Mouse (Mus musculus) cerebellum, postnatal 25 days (tissue): Measurements from ENCODE around the gene Ankrd22.
"Not testable (repeated sequence)": the region's sequence is repeated elsewhere in the genome, so short reads cannot be mapped to it uniquely, and the experiment has no call there.

Experiments
- DNase-seq, 2 experiments: peaks; one replicate each; pipeline ENCODE4 v3.0.0; 2021; ENCODE audit warnings: mixed read lengths in 2 of 2

The Ankrd22 gene

GRCm38 (mm10) chr19:34165891-34166290, at the start of gene Ankrd22:
Gene Ankrd22, minus strand, starts transcription at chr19:34166053.
- DNase-seq: no peak

- no peak for DNase-seq
Measured at GRCm38 (mm10) chr19:34214136-34214535, 48.3 kb upstream of the Ankrd22 start.

GRCm38 (mm10) chr19:34213251-34213645, 47.4 kb upstream of the Ankrd22 start:
- no peak for DNase-seq

- no peak for DNase-seq
Measured at GRCm38 (mm10) chr19:34212489-34213250, 46.8 kb upstream of the Ankrd22 start.

- no peak for DNase-seq
Measured at GRCm38 (mm10) chr19:34210841-34211240, 45.0 kb upstream of the Ankrd22 start.

- no peak for DNase-seq
Measured at GRCm38 (mm10) chr19:34209930-34210581, 44.2 kb upstream of the Ankrd22 start.

GRCm38 (mm10) chr19:34209031-34209430, 43.2 kb upstream of the Ankrd22 start:
- DNase-seq: no peak

GRCm38 (mm10) chr19:34206760-34207440, 41.0 kb upstream of the Ankrd22 start:
- no peak for DNase-seq

- not testable (repeated sequence) for DNase-seq
Measured at GRCm38 (mm10) chr19:34206128-34206527, 40.3 kb upstream of the Ankrd22 start.

GRCm38 (mm10) chr19:34202668-34203067, 36.8 kb upstream of the Ankrd22 start:
- no peak for DNase-seq

- DNase-seq: no peak
Measured at GRCm38 (mm10) chr19:34199488-34199887, 33.6 kb upstream of the Ankrd22 start.

GRCm38 (mm10) chr19:34198901-34199300, 33.0 kb upstream of the Ankrd22 start:
- DNase-seq: no peak

GRCm38 (mm10) chr19:34198066-34198465, 32.2 kb upstream of the Ankrd22 start:
- no peak for DNase-seq

- DNase-seq: no peak
Measured at GRCm38 (mm10) chr19:34195031-34195430, 29.2 kb upstream of the Ankrd22 start.

GRCm38 (mm10) chr19:34194132-34194745, 28.4 kb upstream of the Ankrd22 start:
- no peak for DNase-seq

- no peak for DNase-seq
Measured at GRCm38 (mm10) chr19:34193683-34194082, 27.8 kb upstream of the Ankrd22 start.

- peak in 1 of 2 experiments; percentile 32 for DNase-seq
Measured at GRCm38 (mm10) chr19:34193149-34193548, 27.3 kb upstream of the Ankrd22 start.

- DNase-seq: peak; percentile 78 to 80
Measured at GRCm38 (mm10) chr19:34192008-34192963, 26.4 kb upstream of the Ankrd22 start, which contains the start of gene Stambpl1. Gene Stambpl1, plus strand, starts transcription at chr19:34192229.

- DNase-seq: no peak
Measured at GRCm38 (mm10) chr19:34191645-34192007, 25.8 kb upstream of the Ankrd22 start.

- DNase-seq: no peak
Measured at GRCm38 (mm10) chr19:34186845-34187244, 21.0 kb upstream of the Ankrd22 start.

GRCm38 (mm10) chr19:34182490-34182889, 16.6 kb upstream of the Ankrd22 start:
- no peak for DNase-seq

GRCm38 (mm10) chr19:34181234-34181633, 15.4 kb upstream of the Ankrd22 start:
- no peak for DNase-seq
